In the genomic region with DNA sequence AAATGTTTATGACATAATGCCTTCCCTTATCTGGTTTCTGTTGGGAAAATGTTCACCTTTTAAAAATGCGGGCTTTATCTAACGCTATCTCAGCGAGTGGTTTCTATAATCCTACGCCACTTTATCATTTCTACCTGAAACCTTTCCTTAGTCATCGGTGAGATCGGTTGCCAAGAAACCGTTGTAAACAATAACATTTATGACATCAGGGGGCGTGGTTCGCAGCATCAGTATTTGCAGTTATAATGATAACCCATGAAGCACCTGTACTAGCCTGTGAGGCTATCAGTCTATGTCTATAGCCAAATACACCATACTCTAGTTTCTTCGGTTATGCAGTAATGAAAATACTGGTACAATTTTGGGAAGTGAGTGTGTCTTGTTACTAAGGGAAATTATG, we compare ENCODE assay signal across 27 mouse cellular contexts.
DNase-seq lines count a peak whose midpoint lies in the region; ATAC-seq lines count a peak whose summit lies in the region.
"Had no signal": no experiment of that assay in that cellular context is flagged by ENCODE, and none has a peak within 500 bp of the region (broad histone marks: within the 10 kb centered on the region; RNA-seq: fewer than 3 reads in every experiment).

No protein-coding gene starts in this region.

- no peak overlapping the region for H3K4me3 ChIP-seq in forebrain, embryonic 11.5 days (ENCODE audit: low read depth, low read length)
- H3K4me3 ChIP-seq: embryonic facial prominence, embryonic 13.5 days; embryonic facial prominence, embryonic 15.5 days; erythroblast, embryonic 14.5 days; forebrain, embryonic 10.5 days; forebrain, embryonic 13.5 days; forebrain, embryonic 15.5 days had no signal

- H3K27me3 ChIP-seq in forebrain, embryonic 11.5 days (ENCODE audit: control insufficient read depth, insufficient read depth, low read length) = no peaks in the 10 kb centered on the region
- H3K27me3 ChIP-seq: CH12.LX; embryonic facial prominence, embryonic 13.5 days; embryonic facial prominence, embryonic 15.5 days; forebrain, embryonic 13.5 days; forebrain, embryonic 15.5 days; Patski had no signal

- no peaks in the 10 kb centered on the region for H3K4me1 ChIP-seq in forebrain, embryonic 11.5 days (replicated peaks; ENCODE audit: control insufficient read depth, insufficient read depth, low read length)
- H3K4me1 ChIP-seq: embryonic facial prominence, embryonic 13.5 days; embryonic facial prominence, embryonic 15.5 days; forebrain, embryonic 10.5 days; forebrain, embryonic 13.5 days; forebrain, embryonic 15.5 days had no signal

- no peaks in the 10 kb centered on the region for H3K36me3 ChIP-seq in forebrain, embryonic 11.5 days (ENCODE audit: control insufficient read depth, insufficient read depth, low read length)
- H3K36me3 ChIP-seq: embryonic facial prominence, embryonic 13.5 days; embryonic facial prominence, embryonic 15.5 days; forebrain, embryonic 10.5 days; forebrain, embryonic 15.5 days; G1E had no signal

- DNase-seq in CD4-positive helper T cell, adult 2 months (ENCODE audit: low read depth, low spot score) = peak; percentile 72
- peak; percentile 50 for DNase-seq in CD4-positive, CD25-positive, alpha-beta regulatory T cell, adult 2 months (ENCODE audit: low read depth, low spot score)
- DNase-seq in urinary bladder, postnatal 4 days (ENCODE audit: low spot score in 2 of 2) = no peak
- DNase-seq in forebrain, embryonic 11.5 days (ENCODE audit: low spot score) = no peak
- no peak for DNase-seq in thymus, adult 18-20 months
- DNase-seq: adrenal gland, adult 2 months; adrenal gland, postnatal 10 days; adrenal gland, postnatal 36 days; cerebellum, adult 11 months; cerebellum, adult 18-20 months; cerebellum, adult 8-10 months; cerebellum, adult 9-11 months; cerebellum, postnatal 14 days; cerebellum, postnatal 36 days; embryo, embryonic 11 days had no signal

- H3K9ac ChIP-seq in forebrain, embryonic 11.5 days (ENCODE audit: low read length) = no peak overlapping the region
- H3K9ac ChIP-seq: embryonic facial prominence, embryonic 13.5 days; embryonic facial prominence, embryonic 15.5 days; forebrain, embryonic 13.5 days; forebrain, embryonic 15.5 days had no signal

- no peak overlapping the region for H3K27ac ChIP-seq in forebrain, embryonic 11.5 days (ENCODE audit: low read depth, low read length)
- H3K27ac ChIP-seq: embryonic facial prominence, embryonic 13.5 days; embryonic facial prominence, embryonic 15.5 days; forebrain, embryonic 10.5 days; forebrain, embryonic 13.5 days; forebrain, embryonic 15.5 days had no signal

- ATAC-seq in activated CD4-positive, CD25-positive, alpha-beta regulatory T cell, adult 4 months = peak; percentile 40
- ATAC-seq in inflammation-experienced regulatory T-cells, adult 6 months = peak; percentile 32
- ATAC-seq in forebrain, embryonic 11.5 days (replicated peaks; ENCODE audit: low FRiP score) = no peak
- ATAC-seq in cerebellum, adult (ENCODE audit: insufficient number of reproducible peaks, low FRiP score, low TSS enrichment) = no peak
- ATAC-seq: forebrain, embryonic 13.5 days; forebrain, embryonic 15.5 days; Patski had no signal

- 91% methylated on average over 10 of the region's 10 CpGs for WGBS in forebrain, embryonic 11.5 days

- H3K9me3 ChIP-seq in forebrain, embryonic 11.5 days (ENCODE audit: control insufficient read depth, low read length) = no peaks in the 10 kb centered on the region
- H3K9me3 ChIP-seq: embryonic facial prominence, embryonic 13.5 days; embryonic facial prominence, embryonic 15.5 days; forebrain, embryonic 10.5 days; forebrain, embryonic 13.5 days; forebrain, embryonic 15.5 days; G1E had no signal

- no peak overlapping the region for H3K4me2 ChIP-seq in forebrain, embryonic 11.5 days (ENCODE audit: low read depth, low read length, severe bottlenecking)
- H3K4me2 ChIP-seq: embryonic facial prominence, embryonic 13.5 days; embryonic facial prominence, embryonic 15.5 days; forebrain, embryonic 13.5 days; forebrain, embryonic 15.5 days had no signal

Comparison
In these comparisons a context has a peak if more than half of its experiments do, and no peak if none do; other contexts are left out.
1. DNase-seq: peak in CD4-positive helper T cell, adult 2 months (single experiment) and CD4-positive, CD25-positive, alpha-beta regulatory T cell, adult 2 months (single experiment); none in urinary bladder, postnatal 4 days (0 of 2), forebrain, embryonic 11.5 days (single experiment) and thymus, adult 18-20 months (0 of 2).
2. ATAC-seq: peak in activated CD4-positive, CD25-positive, alpha-beta regulatory T cell, adult 4 months (single experiment) and inflammation-experienced regulatory T-cells, adult 6 months (single experiment); none in forebrain, embryonic 11.5 days (single experiment) and cerebellum, adult (single experiment).